Mouse (Mus musculus) ES-Bruce4 (cell line): ENCODE results near the gene Cd9. TPM values are rescaled to one million over a fixed set of nuclear protein-coding genes. Genes with fewer than 3 reads are reported as not detected.

Experiments
- H3K27ac ChIP-seq: 2 replicates; pipeline ENCODE4 v1.5.1; 2012; ENCODE audit warnings: low read length, inconsistent platforms; ENCODE audit not compliant: insufficient read depth
- H3K27me3 ChIP-seq: 2 replicates; pipeline ENCODE4 v1.6.1; 2012; ENCODE audit warnings: mild to moderate bottlenecking, low read length, inconsistent platforms; ENCODE audit not compliant: control insufficient read depth, poor library complexity, insufficient read depth, severe bottlenecking
- H3K36me3 ChIP-seq: 2 replicates; pipeline ENCODE4 v1.6.1; 2012; ENCODE audit warnings: inconsistent platforms, mild to moderate bottlenecking, low read length, moderate library complexity; ENCODE audit not compliant: control insufficient read depth, poor library complexity, insufficient read depth, severe bottlenecking
- H3K4me1 ChIP-seq: one replicate; pipeline ENCODE4 v1.8.1; 2011; ENCODE audit warnings: low read length; ENCODE audit not compliant: control insufficient read depth, insufficient read depth
- H3K4me3 ChIP-seq: 2 replicates; pipeline ENCODE4 v1.5.1; 2011; ENCODE audit warnings: low read depth, mild to moderate bottlenecking, low read length
- H3K9ac ChIP-seq: 2 replicates; pipeline ENCODE4 v1.6.1; 2012; ENCODE audit warnings: low read depth, mild to moderate bottlenecking, inconsistent platforms; ENCODE audit not compliant: poor library complexity, severe bottlenecking
- H3K9me3 ChIP-seq: replicated peaks from 2 replicates; pipeline ENCODE4 v1.6.1; 2012; ENCODE audit warnings: mild to moderate bottlenecking, low read length, inconsistent platforms; ENCODE audit not compliant: control insufficient read depth, poor library complexity, insufficient read depth, severe bottlenecking
- CTCF ChIP-seq: IDR thresholded peaks from one replicate; pipeline ENCODE4 v1.8.1; 2011; ENCODE audit warnings: low read depth, low read length
- EP300 ChIP-seq: IDR thresholded peaks from 2 replicates; pipeline ENCODE4 v1.6.1; 2011; ENCODE audit warnings: low read depth, low read length; ENCODE audit not compliant: insufficient read depth
- POLR2A ChIP-seq: IDR thresholded peaks from one replicate; pipeline ENCODE4 v1.8.1; 2011; ENCODE audit warnings: low read length; ENCODE audit not compliant: insufficient read depth
- polyA plus RNA-seq: library from polyadenylated mRNA; stranded (reverse); fragments of >200 nt; gene quantifications from 2 replicates; pipeline ENCODE4 v1.2.4, GENCODE M21; 2011; ENCODE audit warnings: low read depth; ENCODE audit not compliant: missing spikeins, insufficient read depth, insufficient read length

Cd9 gene
- polyA plus RNA-seq, 1 experiment = 417 TPM

GRCm38 (mm10) chr6:125468179-125468960, 26.2 kb downstream of the Cd9 start:
- no peak overlapping the region for H3K4me3 ChIP-seq
- peaks cover 31% of the 10 kb centered on the region for H3K36me3 ChIP-seq
- H3K27me3 ChIP-seq = no peaks in the 10 kb centered on the region
- no peak overlapping the region for H3K27ac ChIP-seq
- H3K9ac ChIP-seq = no peak overlapping the region
- TF ChIP-seq CTCF = no peak
- no peak for TF ChIP-seq POLR2A
- no peak for TF ChIP-seq EP300
- peaks cover 6% of the 10 kb centered on the region for H3K4me1 ChIP-seq
- H3K9me3 ChIP-seq = no peaks in the 10 kb centered on the region

GRCm38 (mm10) chr6:125467301-125467715, 27.3 kb downstream of the Cd9 start:
- TF ChIP-seq CTCF (no peak), POLR2A (no peak), EP300 (no peak)

GRCm38 (mm10) chr6:125462312-125462711, 32.3 kb downstream of the Cd9 start:
- Histone ChIP-seq H3K9ac (no peak overlapping the region), H3K4me3 (no peak overlapping the region), H3K27me3 (no peaks in the 10 kb centered on the region), H3K4me1 (peaks cover 11% of the 10 kb centered on the region), H3K36me3 (peaks cover 63% of the 10 kb centered on the region), H3K9me3 (peaks cover 8% of the 10 kb centered on the region), H3K27ac (no peak overlapping the region)
- no peak for TF ChIP-seq POLR2A
- TF ChIP-seq CTCF = no peak
- no peak for TF ChIP-seq EP300

More at GRCm38 (mm10) chr6:125467301-125467715, 27.3 kb downstream of the Cd9 start:
- H3K27me3 ChIP-seq = no peaks in the 10 kb centered on the region
- H3K9me3 ChIP-seq = no peaks in the 10 kb centered on the region
- H3K4me1 ChIP-seq = peaks cover 3% of the 10 kb centered on the region
- H3K27ac ChIP-seq = no peak overlapping the region
- H3K4me3 ChIP-seq = no peak overlapping the region
- no peak overlapping the region for H3K9ac ChIP-seq
- H3K36me3 ChIP-seq = peaks cover 36% of the 10 kb centered on the region

- no peak for TF ChIP-seq CTCF
- no peak for TF ChIP-seq EP300
- TF ChIP-seq POLR2A = no peak
- no peak overlapping the region for H3K27ac ChIP-seq
- H3K4me3 ChIP-seq = no peak overlapping the region
- H3K9ac ChIP-seq = no peak overlapping the region
- H3K36me3 ChIP-seq = peaks cover 63% of the 10 kb centered on the region
- H3K27me3 ChIP-seq = no peaks in the 10 kb centered on the region
- peaks cover 12% of the 10 kb centered on the region for H3K4me1 ChIP-seq
- peaks cover 8% of the 10 kb centered on the region for H3K9me3 ChIP-seq
These were observed 32.8 kb downstream of the Cd9 start for GRCm38 (mm10) chr6:125461788-125462187.

GRCm38 (mm10) chr6:125461325-125461724, 33.3 kb downstream of the Cd9 start:
- Histone ChIP-seq H3K9ac (no peak overlapping the region), H3K27ac (no peak overlapping the region), H3K4me1 (peaks cover 12% of the 10 kb centered on the region), H3K36me3 (peaks cover 58% of the 10 kb centered on the region), H3K9me3 (peaks cover 8% of the 10 kb centered on the region), H3K4me3 (no peak overlapping the region), H3K27me3 (no peaks in the 10 kb centered on the region)
- TF ChIP-seq EP300 (no peak), CTCF (no peak), POLR2A (no peak)

GRCm38 (mm10) chr6:125460589-125460988, 34.0 kb downstream of the Cd9 start:
- peaks cover 8% of the 10 kb centered on the region for H3K9me3 ChIP-seq
- no peaks in the 10 kb centered on the region for H3K27me3 ChIP-seq
- peaks cover 53% of the 10 kb centered on the region for H3K36me3 ChIP-seq
- peaks cover 14% of the 10 kb centered on the region for H3K4me1 ChIP-seq
- H3K27ac ChIP-seq = no peak overlapping the region
- TF ChIP-seq POLR2A (no peak), EP300 (no peak)
- H3K4me3 ChIP-seq = no peak overlapping the region
- H3K9ac ChIP-seq = no peak overlapping the region
